Mouse (Mus musculus): ENCODE measurements at regions not wholly inside any gene's neighbourhood (a gene's known extent, or its start where the extent isn't known, plus 50 kb on each side); places are given as distances from the start of the nearest gene placed in this dataset.
A peak's percentile ranks its signal among the peaks of the same experiment; 100 is the strongest.

DNA sequence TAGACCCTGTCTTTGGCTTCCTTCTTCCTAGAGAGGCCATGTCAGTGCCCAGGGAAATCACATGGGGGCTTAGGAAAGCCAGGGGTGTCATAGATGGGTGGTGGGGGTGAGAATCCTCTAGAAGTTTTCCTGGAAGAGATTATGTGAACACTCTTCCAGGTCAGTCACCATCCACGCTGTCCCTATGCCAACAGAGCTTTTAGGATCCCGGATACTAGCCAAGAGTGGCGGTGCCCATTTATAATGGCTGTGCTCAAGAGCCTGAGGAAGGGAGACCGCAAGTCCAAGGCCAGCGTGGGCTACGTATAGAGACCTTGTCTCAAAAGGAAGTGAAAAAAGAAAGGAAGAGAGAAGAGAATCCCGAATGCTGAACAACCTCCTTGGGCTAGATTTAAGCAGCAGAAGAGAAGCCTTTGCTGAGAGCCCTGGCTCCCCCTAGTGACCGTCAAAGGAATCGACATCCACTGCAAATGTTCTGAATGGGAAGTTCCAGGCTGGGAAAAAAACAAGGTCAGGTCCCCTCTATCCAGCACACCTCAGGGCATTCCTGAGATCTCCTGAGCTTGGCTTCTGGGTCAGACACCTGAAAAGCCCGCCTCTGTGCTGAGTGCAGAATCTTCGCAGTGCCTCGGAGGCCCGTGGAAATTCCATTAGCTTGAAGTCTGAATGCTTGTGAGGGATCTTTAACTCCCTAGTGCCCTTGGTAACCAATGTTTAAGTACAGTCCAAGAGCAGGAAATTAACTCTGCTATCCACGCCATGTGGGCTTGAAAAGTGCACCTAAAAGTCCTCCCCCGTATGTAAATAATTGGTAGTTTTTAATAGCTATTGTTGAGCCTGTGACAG lies 50.5 kb upstream of the Cdh5 start:
- no peak for TF ChIP-seq POLR2A (IDR thresholded peaks at IDR 0.05; ENCODE audit: low read depth, low read length)
- 0 out of 2 replicates have a peak, but pooled peaks have one; percentile 34 for TF ChIP-seq CTCF (IDR thresholded peaks at IDR 0.05; ENCODE audit: borderline replicate concordance, insufficient read depth, low read length)
